Mouse (Mus musculus) lung, adult 2 months (tissue): ENCODE data around the gene Rock2. TPM values are rescaled to one million over a fixed set of nuclear protein-coding genes. Genes with fewer than 3 reads are reported as not detected.
A peak's percentile ranks its signal among the peaks of the same experiment; 100 is the strongest.

Experiments used
- DNase-seq: peaks from one replicate; pipeline ENCODE4 v3.0.0; 2022
- H3K4me1 ChIP-seq: fragments of 200-500 bp; 2 replicates; pipeline ENCODE4 v1.6.1; 2011; ENCODE audit warnings: low read length; ENCODE audit not compliant: control insufficient read depth, insufficient read depth
- H3K4me3 ChIP-seq: fragments of 200-500 bp; replicated peaks from 2 replicates; pipeline ENCODE3; 2011; ENCODE audit warnings: low read depth, mild to moderate bottlenecking, control low read depth, low read length; ENCODE audit errors: extremely low read depth
- CTCF ChIP-seq: fragments of 200-500 bp; IDR thresholded peaks from 2 replicates; pipeline ENCODE4 v1.5.1; 2011; ENCODE audit warnings: mild to moderate bottlenecking, low read length, control low read depth; ENCODE audit not compliant: insufficient read depth
- POLR2A ChIP-seq: fragments of 200-500 bp; IDR thresholded peaks from 2 replicates; pipeline ENCODE4 v1.6.1; 2011; ENCODE audit warnings: low read depth, mild to moderate bottlenecking, control low read depth, low read length, borderline replicate concordance; ENCODE audit errors: extremely low read depth
- WGBS: fragments of 180-500 bp; shearing (Covaris S2); methylation state at CpG from one replicate; pipeline ENCODE4 v1.1.7; 2018; 5-methylcytosine and 5-hydroxymethylcytosine counted together
- polyA plus RNA-seq: library from polyadenylated mRNA; depleted of rRNA; stranded (reverse); fragments of >200 nt; gene quantifications from 2 replicates; pipeline ENCODE4 v1.2.3, GENCODE M21; 2012

Gene Rock2
- polyA plus RNA-seq, 1 experiment, result 11.4 TPM

GRCm38 (mm10) chr12:16996281-16996680 is 101.6 kb downstream of the Rock2 start:
- H3K4me3 ChIP-seq, result no peak overlapping the region
- TF ChIP-seq CTCF (no peak), POLR2A (no peak)
- peaks cover 5% of the 10 kb centered on the region; the same call in 1 of the 2 replicates for H3K4me1 ChIP-seq
- no peak for DNase-seq
- WGBS, result 78% methylated on average over 5 of the region's 5 CpGs

GRCm38 (mm10) chr12:16996886-16997462 is 102.3 kb downstream of the Rock2 start:
- 86% methylated on average over 5 of the region's 5 CpGs for WGBS
- no peak for TF ChIP-seq CTCF
- TF ChIP-seq POLR2A, result no peak
- Histone ChIP-seq H3K4me1 (peaks cover 5% of the 10 kb centered on the region; the same call in 1 of the 2 replicates), H3K4me3 (no peak overlapping the region)
- no peak for DNase-seq

- no peak for TF ChIP-seq CTCF
- TF ChIP-seq POLR2A, result no peak
- Histone ChIP-seq H3K4me1 (peaks cover 5% of the 10 kb centered on the region; the same call in 1 of the 2 replicates), H3K4me3 (peak overlapping the region; percentile 6)
- WGBS, result 3% methylated on average over 10 of the region's 10 CpGs
- DNase-seq, result peak; percentile 34
These were observed 104.5 kb downstream of the Rock2 start for GRCm38 (mm10) chr12:16999146-16999545.

GRCm38 (mm10) chr12:16999739-17000497 is 105.2 kb downstream of the Rock2 start, which contains the start of gene Pqlc3:
Gene Pqlc3, minus strand, starts transcription at chr12:17000408.
- peak; percentile 62 for TF ChIP-seq POLR2A
- no peak for TF ChIP-seq CTCF
- DNase-seq, result peak; percentile 90
- under 1% methylated on average over 57 of the region's 57 CpGs for WGBS
- Histone ChIP-seq H3K4me1 (peaks cover 5% of the 10 kb centered on the region; the same call in 1 of the 2 replicates), H3K4me3 (peak within 1 kb of the TSS; percentile 68)

GRCm38 (mm10) chr12:17000628-17001027 is 105.9 kb downstream of the Rock2 start:
- H3K4me1 ChIP-seq, result peaks cover 5% of the 10 kb centered on the region; the same call in 1 of the 2 replicates
- H3K4me3 ChIP-seq, result no peak overlapping the region
- TF ChIP-seq CTCF, result no peak
- no peak for TF ChIP-seq POLR2A
- 46% methylated on average over 6 of the region's 6 CpGs for WGBS
- DNase-seq, result peak; percentile 30

GRCm38 (mm10) chr12:17001211-17001610 is 106.5 kb downstream of the Rock2 start:
- 50% methylated on average over 4 of the region's 4 CpGs for WGBS
- TF ChIP-seq CTCF (no peak), POLR2A (no peak)
- Histone ChIP-seq H3K4me1 (peaks cover 5% of the 10 kb centered on the region; the same call in 1 of the 2 replicates), H3K4me3 (no peak overlapping the region)
- no peak for DNase-seq

GRCm38 (mm10) chr12:17009466-17009865 is 114.8 kb downstream of the Rock2 start:
- WGBS, result 95% methylated on average over 6 of the region's 6 CpGs
- Histone ChIP-seq H3K4me1 (no peaks in the 10 kb centered on the region), H3K4me3 (no peak overlapping the region)
- no peak for TF ChIP-seq CTCF
- TF ChIP-seq POLR2A, result no peak
- no peak for DNase-seq

GRCm38 (mm10) chr12:17011100-17011870 is 116.6 kb downstream of the Rock2 start, which contains the start of gene 2410004P03Rik:
Gene 2410004P03Rik, minus strand, starts transcription at chr12:17011727.
- peak; percentile 79 for DNase-seq
- TF ChIP-seq CTCF, result peak; percentile 82
- TF ChIP-seq POLR2A, result peak; percentile 21; the same call in 1 of the 2 replicates
- H3K4me1 ChIP-seq, result no peaks in the 10 kb centered on the region
- peak within 1 kb of the TSS; percentile 66 for H3K4me3 ChIP-seq
- WGBS, result 7% methylated on average over 29 of the region's 29 CpGs
